Mouse (Mus musculus): ENCODE measurements at regions not wholly inside any gene's neighbourhood (a gene's known extent, or its start where the extent isn't known, plus 50 kb on each side); places are given as distances from the start of the nearest gene placed in this dataset.
A peak's percentile ranks its signal among the peaks of the same experiment; 100 is the strongest.

DNA sequence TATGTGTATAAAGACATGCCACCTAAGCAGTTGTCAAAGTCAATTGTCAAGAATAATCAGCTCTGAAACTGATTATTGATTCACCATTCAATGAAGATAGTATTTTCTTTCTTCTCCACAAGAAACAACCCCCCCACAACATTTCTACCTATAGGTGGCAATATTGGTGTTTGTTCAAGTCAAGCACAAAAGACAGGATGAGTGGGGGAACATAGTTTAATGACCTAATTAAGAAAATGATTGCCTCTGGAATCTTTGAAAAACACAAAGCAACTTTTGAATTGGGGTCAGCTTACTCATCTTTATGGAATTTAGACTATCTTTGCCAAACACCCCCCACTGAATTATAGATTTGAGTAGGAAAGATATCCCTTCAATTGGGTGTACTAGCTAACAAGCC, 194.8 kb upstream of the Emcn start:
- Histone ChIP-seq H3K36me3 (ENCODE audit: control insufficient read depth, insufficient read depth, low read length) (no peaks in the 10 kb centered on the region), H3K27me3 (replicated peaks; ENCODE audit: control insufficient read depth, insufficient read depth, low read length) (no peaks in the 10 kb centered on the region), H3K9ac (ENCODE audit: low read depth, low read length) (no peak overlapping the region), H3K9me3 (ENCODE audit: control insufficient read depth, low read length) (no peaks in the 10 kb centered on the region), H3K4me2 (ENCODE audit: low read length) (no peak overlapping the region), H3K27ac (ENCODE audit: low read depth, low read length) (no peak overlapping the region), H3K4me1 (ENCODE audit: control insufficient read depth, insufficient read depth, low read depth, low read length) (no peaks in the 10 kb centered on the region; the same call in 1 of the 2 replicates), H3K4me3 (ENCODE audit: low read length) (no peak overlapping the region)
- ATAC-seq: no peak

DNA sequence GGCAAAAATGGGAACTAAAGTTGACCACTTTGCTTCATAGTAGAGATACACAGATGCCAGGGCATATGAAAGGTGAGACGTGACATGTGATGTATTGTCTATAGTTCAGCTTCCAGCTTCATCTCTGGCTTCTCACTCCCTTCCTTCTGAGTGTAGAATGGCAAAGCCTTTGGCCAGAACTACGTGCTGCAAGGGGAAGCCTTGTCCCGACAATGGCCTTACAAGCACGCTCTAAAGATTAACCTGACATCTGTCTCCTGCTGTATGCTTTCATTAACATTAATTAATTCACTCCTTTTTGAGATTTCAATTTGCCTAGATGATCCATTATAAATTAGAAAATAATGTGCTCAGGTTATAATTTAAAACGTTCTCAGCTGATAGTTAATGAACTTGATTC, 193.5 kb upstream of the Emcn start:
- H3K4me2 ChIP-seq (ENCODE audit: low read length): no peak overlapping the region
- 43% methylated on average over 5 of the region's 5 CpGs for WGBS
- H3K36me3 ChIP-seq (ENCODE audit: control insufficient read depth, insufficient read depth, low read length): no peaks in the 10 kb centered on the region
- H3K4me3 ChIP-seq (ENCODE audit: low read length): no peak overlapping the region
- ATAC-seq: no peak
- no peaks in the 10 kb centered on the region for H3K27me3 ChIP-seq (replicated peaks; ENCODE audit: control insufficient read depth, insufficient read depth, low read length)
- H3K4me1 ChIP-seq (ENCODE audit: control insufficient read depth, insufficient read depth, low read depth, low read length): no peaks in the 10 kb centered on the region; the same call in 1 of the 2 replicates
- H3K27ac ChIP-seq (ENCODE audit: low read depth, low read length): no peak overlapping the region
- H3K9ac ChIP-seq (ENCODE audit: low read depth, low read length): no peak overlapping the region
- no peaks in the 10 kb centered on the region for H3K9me3 ChIP-seq (ENCODE audit: control insufficient read depth, low read length)

DNA sequence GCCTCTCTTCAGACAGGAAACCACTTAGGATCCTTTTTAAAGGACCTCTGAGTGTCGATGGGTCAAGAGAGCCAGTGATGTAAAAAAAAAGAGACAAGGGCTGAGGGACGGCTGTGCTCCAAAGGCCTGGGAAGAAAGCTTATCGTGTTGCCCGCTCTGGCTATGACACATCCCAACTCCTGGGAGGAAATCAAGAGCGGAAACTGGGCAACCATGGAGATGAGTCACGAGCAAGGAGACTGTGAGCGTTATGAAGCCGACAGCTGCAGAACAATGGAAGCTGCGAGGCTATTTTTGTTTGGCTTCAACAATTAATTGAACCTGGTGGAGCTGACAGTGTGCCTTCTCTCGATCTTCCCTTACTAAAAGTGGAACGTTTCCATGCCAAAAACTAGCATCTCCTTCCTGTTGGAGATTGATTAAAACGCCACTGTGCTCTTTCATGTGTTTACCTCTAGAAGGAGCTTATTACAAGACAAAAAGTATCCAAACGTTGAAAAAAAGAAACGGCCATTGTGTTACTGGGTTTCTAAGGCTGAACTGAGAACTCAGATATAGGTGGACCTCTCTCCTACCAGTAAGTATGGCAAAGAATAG, 190.4 kb upstream of the Emcn start:
- WGBS: 44% methylated on average over 14 of the region's 14 CpGs

DNA sequence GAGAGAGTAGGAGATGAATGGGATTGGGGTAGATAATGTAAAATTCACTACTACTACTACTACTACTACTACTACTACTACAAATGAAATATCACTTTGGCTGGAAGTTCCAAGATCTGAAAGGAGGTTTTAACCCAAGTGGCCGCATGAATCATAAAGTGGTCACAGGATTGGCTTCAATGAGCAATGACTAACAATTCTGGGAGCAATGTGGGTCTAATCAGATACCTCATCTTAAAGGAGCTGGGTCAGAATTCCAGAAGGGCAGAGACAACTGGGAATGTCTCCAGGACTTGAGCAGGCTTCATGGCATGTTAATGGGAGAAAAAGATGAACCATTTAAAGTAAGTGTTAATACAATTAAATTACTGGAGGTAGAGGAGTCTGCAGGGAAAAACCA, 189.4 kb upstream of the Emcn start:
- no peak overlapping the region for H3K9ac ChIP-seq (ENCODE audit: low read depth, low read length)
- H3K36me3 ChIP-seq (ENCODE audit: control insufficient read depth, insufficient read depth, low read length): no peaks in the 10 kb centered on the region
- no peaks in the 10 kb centered on the region for H3K9me3 ChIP-seq (ENCODE audit: control insufficient read depth, low read length)
- no peak overlapping the region for H3K27ac ChIP-seq (ENCODE audit: low read depth, low read length)
- H3K4me2 ChIP-seq (ENCODE audit: low read length): no peak overlapping the region
- H3K4me1 ChIP-seq (ENCODE audit: control insufficient read depth, insufficient read depth, low read depth, low read length): peaks cover 7% of the 10 kb centered on the region
- no peak overlapping the region for H3K4me3 ChIP-seq (ENCODE audit: low read length)
- H3K27me3 ChIP-seq (replicated peaks; ENCODE audit: control insufficient read depth, insufficient read depth, low read length): no peaks in the 10 kb centered on the region
- WGBS: 90% methylated on average over 1 of the region's 1 CpGs
- ATAC-seq: no peak

More for the DNA sequence above, 190.4 kb upstream of the Emcn start:
- Histone ChIP-seq H3K4me1 (ENCODE audit: control insufficient read depth, insufficient read depth, low read depth, low read length) (peaks cover 6% of the 10 kb centered on the region), H3K36me3 (ENCODE audit: control insufficient read depth, insufficient read depth, low read length) (no peaks in the 10 kb centered on the region), H3K27me3 (replicated peaks; ENCODE audit: control insufficient read depth, insufficient read depth, low read length) (no peaks in the 10 kb centered on the region), H3K27ac (ENCODE audit: low read depth, low read length) (no peak overlapping the region), H3K4me3 (ENCODE audit: low read length) (no peak overlapping the region), H3K9me3 (ENCODE audit: control insufficient read depth, low read length) (no peaks in the 10 kb centered on the region), H3K4me2 (ENCODE audit: low read length) (peak overlapping the region; percentile 3; the same call in 1 of the 2 replicates), H3K9ac (ENCODE audit: low read depth, low read length) (no peak overlapping the region)
- ATAC-seq: no peak

DNA sequence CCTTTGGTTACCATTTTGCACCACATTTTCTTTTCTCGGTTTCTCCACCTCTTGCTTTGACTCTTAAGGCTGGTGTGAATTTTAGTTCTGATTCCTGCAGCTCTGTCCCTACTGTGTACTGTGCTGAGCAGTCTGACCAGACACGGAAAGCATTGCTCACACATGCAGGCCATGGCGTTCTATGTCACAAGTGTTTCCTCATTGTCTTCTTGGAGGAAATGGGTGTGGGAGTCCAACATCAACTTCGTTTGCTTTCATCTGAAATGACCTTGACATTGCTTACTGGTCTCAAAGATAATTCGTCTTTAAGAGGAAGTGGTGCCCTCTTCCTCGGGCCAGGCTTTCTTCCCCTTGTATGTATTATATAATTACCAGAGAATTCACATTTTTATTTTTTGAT, 187.6 kb upstream of the Emcn start:
- Histone ChIP-seq H3K27ac (ENCODE audit: low read depth, low read length) (no peak overlapping the region), H3K4me3 (ENCODE audit: low read length) (no peak overlapping the region), H3K36me3 (ENCODE audit: control insufficient read depth, insufficient read depth, low read length) (no peaks in the 10 kb centered on the region), H3K27me3 (replicated peaks; ENCODE audit: control insufficient read depth, insufficient read depth, low read length) (no peaks in the 10 kb centered on the region), H3K4me1 (ENCODE audit: control insufficient read depth, insufficient read depth, low read depth, low read length) (peaks cover 7% of the 10 kb centered on the region), H3K9ac (ENCODE audit: low read depth, low read length) (no peak overlapping the region), H3K9me3 (ENCODE audit: control insufficient read depth, low read length) (no peaks in the 10 kb centered on the region), H3K4me2 (ENCODE audit: low read length) (no peak overlapping the region)
- no peak for ATAC-seq
- 73% methylated on average over 6 of the region's 6 CpGs for WGBS

DNA sequence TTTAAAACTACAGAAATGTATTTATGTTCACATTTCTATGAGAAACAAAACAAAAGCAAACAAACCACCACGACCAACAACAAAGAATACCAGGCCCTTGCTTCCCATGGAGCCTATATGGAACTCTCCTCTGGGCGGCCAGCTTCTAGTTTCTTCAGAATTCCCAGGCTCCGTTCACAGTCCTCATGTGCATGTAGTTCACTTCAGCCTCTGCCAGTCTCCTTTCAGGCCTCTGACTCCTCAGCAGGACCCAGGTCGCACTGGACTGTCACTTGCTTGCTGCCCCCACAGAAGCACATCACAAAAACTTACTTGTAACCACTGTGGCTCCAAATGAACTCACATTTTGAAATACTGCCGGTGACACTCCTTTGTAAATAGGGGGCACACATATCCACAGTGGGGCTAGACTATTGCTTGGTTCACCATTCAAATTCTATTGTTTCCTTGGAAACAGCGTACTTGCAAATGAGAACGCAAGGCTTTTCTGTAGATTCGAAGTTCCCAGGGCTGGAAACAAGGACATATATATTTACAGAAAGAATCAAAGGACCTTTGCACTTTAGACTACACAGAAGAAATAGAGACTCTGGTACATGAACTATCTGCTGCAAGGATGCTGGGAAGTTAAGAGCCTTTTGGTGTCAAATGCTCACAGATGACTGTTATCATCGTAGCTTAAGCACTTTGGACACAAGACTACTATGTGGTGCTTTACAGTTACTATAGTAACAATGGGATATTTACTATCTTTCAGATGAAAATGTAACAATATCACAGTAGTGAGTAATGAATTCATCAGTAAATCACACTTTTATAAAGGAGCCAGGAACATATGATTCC, 186.4 kb upstream of the Emcn start:
- Histone ChIP-seq H3K4me2 (ENCODE audit: low read length) (no peak overlapping the region), H3K4me3 (ENCODE audit: low read length) (no peak overlapping the region), H3K27ac (ENCODE audit: low read depth, low read length) (no peak overlapping the region), H3K9me3 (ENCODE audit: control insufficient read depth, low read length) (no peaks in the 10 kb centered on the region), H3K9ac (ENCODE audit: low read depth, low read length) (no peak overlapping the region; the same call in 1 of the 2 replicates), H3K4me1 (ENCODE audit: control insufficient read depth, insufficient read depth, low read depth, low read length) (peaks cover 7% of the 10 kb centered on the region), H3K27me3 (replicated peaks; ENCODE audit: control insufficient read depth, insufficient read depth, low read length) (no peaks in the 10 kb centered on the region), H3K36me3 (ENCODE audit: control insufficient read depth, insufficient read depth, low read length) (no peaks in the 10 kb centered on the region)
- WGBS: 25% methylated on average over 9 of the region's 9 CpGs
- peak; percentile 60 for ATAC-seq

DNA sequence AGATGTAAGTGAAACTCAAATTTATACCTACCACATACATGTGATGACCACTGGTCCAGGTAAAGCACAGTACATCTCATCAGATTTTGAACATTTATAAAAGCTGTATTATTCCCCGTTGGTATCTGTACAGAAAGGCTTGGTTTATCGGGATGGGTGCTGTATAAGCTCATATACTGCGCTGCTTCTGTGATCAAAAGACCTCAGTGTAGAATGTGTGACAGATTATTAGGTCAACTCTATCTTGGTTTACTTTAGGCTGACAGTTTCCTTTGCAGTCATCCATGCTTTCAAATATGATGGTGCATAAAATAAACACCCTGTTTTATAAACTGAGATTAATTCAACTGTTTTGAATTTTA, 185.8 kb upstream of the Emcn start:
- 84% methylated on average over 3 of the region's 3 CpGs for WGBS
- no peak overlapping the region for H3K9ac ChIP-seq (ENCODE audit: low read depth, low read length)
- H3K9me3 ChIP-seq (ENCODE audit: control insufficient read depth, low read length): no peaks in the 10 kb centered on the region
- H3K27ac ChIP-seq (ENCODE audit: low read depth, low read length): no peak overlapping the region
- peak; percentile 20 for ATAC-seq
- no peak overlapping the region for H3K4me3 ChIP-seq (ENCODE audit: low read length)
- H3K27me3 ChIP-seq (replicated peaks; ENCODE audit: control insufficient read depth, insufficient read depth, low read length): no peaks in the 10 kb centered on the region
- H3K36me3 ChIP-seq (ENCODE audit: control insufficient read depth, insufficient read depth, low read length): no peaks in the 10 kb centered on the region
- H3K4me1 ChIP-seq (ENCODE audit: control insufficient read depth, insufficient read depth, low read depth, low read length): peaks cover 7% of the 10 kb centered on the region
- H3K4me2 ChIP-seq (ENCODE audit: low read length): no peak overlapping the region

DNA sequence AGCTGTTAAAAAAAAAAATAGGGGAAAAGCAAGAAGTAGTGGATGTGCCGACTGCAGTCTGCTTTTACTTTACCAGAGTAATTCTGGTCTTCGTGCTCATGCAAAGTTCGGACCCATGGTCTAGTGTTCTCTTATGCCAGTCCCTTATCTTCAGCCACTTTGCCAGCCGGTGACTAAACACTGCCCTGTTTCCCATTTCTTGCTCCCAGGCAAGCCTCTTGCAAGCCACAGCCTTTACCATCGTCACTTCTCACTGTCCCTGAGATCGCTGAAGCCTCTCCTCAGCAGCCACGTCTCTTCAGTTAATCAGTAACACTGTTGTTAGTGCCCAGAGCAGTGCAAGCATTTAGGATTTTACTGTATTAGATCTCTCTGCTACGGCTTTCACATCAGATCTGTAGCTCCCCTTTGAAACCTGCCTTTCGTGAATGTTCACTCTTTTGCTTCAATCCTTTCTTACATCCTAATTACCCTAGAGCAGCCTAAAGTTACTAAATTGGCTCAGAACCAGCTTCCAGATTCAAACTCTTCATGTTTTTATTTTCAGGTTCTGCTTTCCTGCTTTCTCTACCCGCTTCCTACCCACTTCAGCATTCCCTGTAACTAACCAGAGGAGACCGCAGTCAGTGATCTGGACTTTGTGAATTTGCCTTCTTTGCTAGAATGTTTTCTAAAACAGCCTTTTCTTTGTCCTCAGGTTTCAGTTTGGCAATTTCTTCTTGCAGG, 184.5 kb upstream of the Emcn start:
- Histone ChIP-seq H3K9ac (ENCODE audit: low read depth, low read length) (no peak overlapping the region), H3K4me2 (ENCODE audit: low read length) (no peak overlapping the region), H3K27me3 (replicated peaks; ENCODE audit: control insufficient read depth, insufficient read depth, low read length) (no peaks in the 10 kb centered on the region), H3K4me3 (ENCODE audit: low read length) (no peak overlapping the region), H3K27ac (ENCODE audit: low read depth, low read length) (no peak overlapping the region), H3K9me3 (ENCODE audit: control insufficient read depth, low read length) (no peaks in the 10 kb centered on the region), H3K36me3 (ENCODE audit: control insufficient read depth, insufficient read depth, low read length) (no peaks in the 10 kb centered on the region), H3K4me1 (ENCODE audit: control insufficient read depth, insufficient read depth, low read depth, low read length) (peaks cover 7% of the 10 kb centered on the region; the same call in 1 of the 2 replicates)
- 55% methylated on average over 11 of the region's 11 CpGs for WGBS
- ATAC-seq: no peak

DNA sequence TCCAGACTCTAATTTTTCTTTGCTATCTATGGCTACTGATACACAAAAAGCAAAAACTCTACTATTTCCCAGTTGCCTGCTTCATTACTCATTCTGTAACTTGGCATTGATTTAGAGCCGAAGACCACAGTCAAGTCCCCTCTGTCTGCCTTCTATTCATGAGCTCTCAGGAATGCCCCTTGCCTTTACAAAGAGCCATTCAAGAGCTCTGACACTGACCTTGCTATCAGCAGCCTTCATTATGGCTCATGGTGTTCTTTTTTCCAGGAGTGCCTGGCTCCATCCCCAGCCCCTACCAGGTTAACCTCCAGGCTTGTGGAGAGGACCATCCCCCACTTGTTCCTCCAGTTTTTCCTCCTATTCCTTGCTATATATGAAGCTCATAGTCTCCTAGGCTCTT, 151.8 kb upstream of the Emcn start:
- ATAC-seq: no peak
- H3K4me3 ChIP-seq (ENCODE audit: low read length): no peak overlapping the region
- 44% methylated on average over 1 of the region's 1 CpGs for WGBS
- no peaks in the 10 kb centered on the region for H3K9me3 ChIP-seq (ENCODE audit: control insufficient read depth, low read length)
- no peak overlapping the region for H3K4me2 ChIP-seq (ENCODE audit: low read length)
- H3K4me1 ChIP-seq (ENCODE audit: control insufficient read depth, insufficient read depth, low read depth, low read length): no peaks in the 10 kb centered on the region
- no peak overlapping the region for H3K27ac ChIP-seq (ENCODE audit: low read depth, low read length)
- H3K36me3 ChIP-seq (ENCODE audit: control insufficient read depth, insufficient read depth, low read length): no peaks in the 10 kb centered on the region
- no peak overlapping the region for H3K9ac ChIP-seq (ENCODE audit: low read depth, low read length)
- H3K27me3 ChIP-seq (replicated peaks; ENCODE audit: control insufficient read depth, insufficient read depth, low read length): no peaks in the 10 kb centered on the region
